Mouse (Mus musculus) neural tube, embryonic 11.5 days (tissue): ENCODE measurements around the gene Gm10272. TPM values are rescaled to one million over a fixed set of nuclear protein-coding genes. Genes with fewer than 3 reads are reported as not detected.
"Not testable (repeated sequence)": the region's sequence is repeated elsewhere in the genome, so short reads cannot be mapped to it uniquely, and the experiment has no call there.

Experiments
- ATAC-seq: fragments of 200-750 bp; cut with Nextera tagmentation; 2 replicates; pipeline ENCODE4 v1.8.0; 2017; ENCODE audit warnings: moderate number of reproducible peaks, mild to moderate bottlenecking, moderate TSS enrichment, moderate library complexity; ENCODE audit not compliant: insufficient read depth, low FRiP score, low TSS enrichment
- DNase-seq: peaks from one replicate; pipeline ENCODE4 v3.0.0-alpha.2; 2015; ENCODE audit warnings: low spot score
- H3K27ac ChIP-seq: fragments of 300-500 bp; sonication (generic); 2 replicates; pipeline ENCODE4 v1.5.1; 2014; ENCODE audit warnings: low read depth, mild to moderate bottlenecking, low read length
- H3K27me3 ChIP-seq: fragments of 300-500 bp; sonication (generic); 2 replicates; pipeline ENCODE4 v1.6.1; 2014; ENCODE audit warnings: mild to moderate bottlenecking, low read length, mixed read lengths; ENCODE audit not compliant: control insufficient read depth, insufficient read depth
- H3K36me3 ChIP-seq: fragments of 300-500 bp; sonication (generic); 2 replicates; pipeline ENCODE4 v1.6.1; 2014; ENCODE audit warnings: mild to moderate bottlenecking, low read length, moderate library complexity, mixed read lengths; ENCODE audit not compliant: control insufficient read depth, insufficient read depth
- H3K4me1 ChIP-seq: fragments of 300-500 bp; sonication (generic); 2 replicates; pipeline ENCODE4 v1.6.1; 2014; ENCODE audit warnings: low read length, mixed read lengths; ENCODE audit not compliant: control insufficient read depth, insufficient read depth
- H3K4me2 ChIP-seq: fragments of 300-500 bp; sonication (generic); 2 replicates; pipeline ENCODE4 v1.6.1; 2014; ENCODE audit warnings: low read depth, mild to moderate bottlenecking, moderate library complexity
- H3K4me3 ChIP-seq: fragments of 300-500 bp; sonication (generic); 2 replicates; pipeline ENCODE4 v1.5.1; 2014; ENCODE audit warnings: low read depth, low read length
- H3K9ac ChIP-seq: fragments of 300-500 bp; sonication (generic); 2 replicates; pipeline ENCODE4 v1.6.1; 2014; ENCODE audit warnings: mild to moderate bottlenecking, low read length
- H3K9me3 ChIP-seq: fragments of 300-500 bp; sonication (generic); 2 replicates; pipeline ENCODE4 v1.6.1; 2016; ENCODE audit warnings: low read length; ENCODE audit not compliant: control insufficient read depth
- WGBS: fragments of 180-500 bp; shearing (Covaris S2); extraction: QIAGEN DNeasy Blood & Tissue Kit; methylation state at CpG from one replicate; pipeline ENCODE4 v1.1.7; 2014; 5-methylcytosine and 5-hydroxymethylcytosine counted together
- polyA plus RNA-seq: library from polyadenylated mRNA; unstranded; fragments of >200 nt; fragmentation: Nextera tagmentation; extraction: Ambion mirVana; gene quantifications from 2 replicates; pipeline ENCODE4 v1.2.1, GENCODE M21; 2014

Gene Gm10272
- polyA plus RNA-seq, 1 experiment from 2014 or later = not detected

DNA sequence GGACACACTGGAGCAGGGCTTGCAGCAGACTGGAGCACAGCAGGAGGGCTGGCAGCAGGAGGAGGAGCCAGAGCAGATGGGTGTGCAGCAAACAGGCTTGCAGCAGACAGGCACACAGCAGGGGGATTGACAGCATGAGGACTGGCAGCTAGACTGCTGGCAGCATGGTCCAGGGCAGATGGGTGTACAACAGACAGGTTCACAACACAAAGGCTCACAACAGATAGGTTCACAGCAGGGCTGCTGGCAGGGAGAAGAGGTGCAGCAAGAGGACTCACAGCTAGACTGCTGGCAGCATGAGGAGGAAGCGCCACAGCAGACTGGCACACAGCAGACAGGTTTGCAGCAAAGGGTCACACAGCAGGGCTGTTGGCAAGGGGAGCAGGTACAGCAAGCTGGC, 44.3 kb downstream of the Gm10272 start:
- not testable (repeated sequence) for H3K36me3 ChIP-seq, DNase-seq, H3K4me2 ChIP-seq, H3K9me3 ChIP-seq, H3K4me1 ChIP-seq, ATAC-seq, H3K27me3 ChIP-seq, H3K4me3 ChIP-seq, H3K9ac ChIP-seq, H3K27ac ChIP-seq
- WGBS = 79% methylated on average over 1 of the region's 1 CpGs

DNA sequence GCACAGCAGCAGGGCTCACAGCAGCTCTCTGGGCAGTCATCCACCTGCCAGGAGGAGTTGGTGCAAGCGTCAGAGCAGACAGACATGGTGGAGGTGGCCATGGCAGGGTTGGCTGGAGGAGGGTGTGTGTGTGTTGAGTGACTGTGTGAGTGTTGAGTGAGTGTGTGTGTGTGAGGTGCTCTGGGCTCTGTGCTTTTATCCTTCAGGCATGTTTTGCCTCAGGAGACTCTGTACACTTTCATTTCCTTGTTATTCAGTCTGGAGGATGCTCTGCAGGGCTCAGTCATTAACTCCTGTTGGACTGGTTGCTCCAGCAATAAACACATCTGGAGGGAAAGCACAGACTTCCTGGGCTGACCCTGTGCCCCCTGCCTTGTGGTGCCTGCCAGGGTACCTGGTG, 44.8 kb downstream of the Gm10272 start, which contains the start of gene Gm9736:
Gm9736 (minus strand) TSS at position 101 of the 400 bp plus-strand sequence.
- not testable (repeated sequence) for H3K9ac ChIP-seq, H3K4me1 ChIP-seq, ATAC-seq, H3K4me3 ChIP-seq, H3K27ac ChIP-seq, H3K4me2 ChIP-seq, H3K36me3 ChIP-seq, DNase-seq, H3K9me3 ChIP-seq, H3K27me3 ChIP-seq
- 75% methylated on average over 1 of the region's 1 CpGs for WGBS

DNA sequence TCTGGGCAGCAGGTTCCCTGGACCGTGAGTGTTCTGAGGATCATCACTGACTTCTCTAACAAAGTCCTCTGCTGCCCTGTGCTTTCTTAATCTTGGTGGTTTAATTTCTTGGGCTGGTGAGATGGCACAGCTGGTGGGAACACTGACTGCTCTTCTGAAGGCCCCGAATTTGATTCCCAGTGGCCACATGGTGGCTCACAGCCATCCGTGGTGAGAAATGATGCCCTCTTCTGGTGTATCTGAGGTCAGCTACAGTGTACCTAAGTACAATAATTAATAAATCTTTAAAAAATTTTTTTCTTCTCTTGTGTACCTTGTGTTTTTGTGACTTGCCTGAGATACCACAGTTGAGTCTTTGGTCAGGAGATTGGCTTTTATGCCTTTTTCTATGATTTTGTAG, 45.9 kb downstream of the Gm10272 start:
- not testable (repeated sequence) for H3K27me3 ChIP-seq, H3K4me1 ChIP-seq, ATAC-seq, H3K36me3 ChIP-seq, H3K4me2 ChIP-seq, H3K27ac ChIP-seq, DNase-seq, H3K4me3 ChIP-seq, H3K9me3 ChIP-seq, H3K9ac ChIP-seq
- WGBS = 53% methylated on average over 3 of the region's 3 CpGs

DNA sequence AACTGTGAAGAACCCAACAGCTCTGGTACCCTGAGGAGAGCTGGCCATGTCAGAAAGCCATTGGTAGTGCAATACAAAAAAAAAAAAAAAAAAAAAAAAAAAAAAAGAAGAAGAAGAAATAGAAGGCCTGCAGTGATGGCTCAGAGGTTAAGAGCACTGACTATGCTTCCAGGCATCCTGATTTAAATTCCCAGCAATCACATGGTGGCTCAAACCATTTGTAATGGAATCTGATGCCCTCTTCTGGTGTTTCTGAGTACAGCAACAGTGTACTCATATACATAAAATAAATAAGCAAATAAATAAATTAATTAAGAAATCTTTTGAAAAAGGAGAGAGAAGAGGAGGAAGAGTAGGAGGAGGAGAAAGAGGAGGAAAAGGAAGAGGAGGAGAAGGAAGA, 47.0 kb downstream of the Gm10272 start:
- H3K9me3 ChIP-seq = no peaks in the 10 kb centered on the region
- H3K4me1 ChIP-seq = no peaks in the 10 kb centered on the region
- no peak overlapping the region for H3K9ac ChIP-seq
- no peak for ATAC-seq
- no peaks in the 10 kb centered on the region for H3K36me3 ChIP-seq
- H3K4me3 ChIP-seq = no peak overlapping the region
- H3K27ac ChIP-seq = no peak overlapping the region
- DNase-seq = no peak
- no peak overlapping the region for H3K4me2 ChIP-seq
- H3K27me3 ChIP-seq = no peaks in the 10 kb centered on the region

Other genes starting within 250 kb of the Gm10272 start
- 45.7 and 49.0 TPM in 2 replicates for gene Fam207a, start 190.8 kb upstream of the Gm10272 start, polyA plus RNA-seq
- 1.5 TPM in 2 replicates for gene Itgb2, start 176.4 kb upstream of the Gm10272 start, polyA plus RNA-seq
- gene Pttg1ip, start 124.9 kb upstream of the Gm10272 start, polyA plus RNA-seq = 71.4 and 72.1 TPM in 2 replicates
- gene Sumo3, start 100.5 kb upstream of the Gm10272 start, polyA plus RNA-seq = 334 and 346 TPM in 2 replicates
- gene Gm49325, start 100.4 kb upstream of the Gm10272 start, polyA plus RNA-seq = 1.4 and 4.8 TPM in 2 replicates
- 65.9 and 66.0 TPM in 2 replicates for gene Ube2g2, start 84.4 kb upstream of the Gm10272 start, polyA plus RNA-seq
- gene Tspear, start 20.1 kb upstream of the Gm10272 start, polyA plus RNA-seq = 0.92 and 1.0 TPM in 2 replicates
- not detected in 2 replicates for gene Gm19402, start 15.9 kb upstream of the Gm10272 start, polyA plus RNA-seq
- not detected in 2 replicates for gene Gm9508, start 9.4 kb upstream of the Gm10272 start, polyA plus RNA-seq
- gene Gm10024, start 4.8 kb downstream of the Gm10272 start, polyA plus RNA-seq = not detected in 2 replicates
- not detected in 2 replicates for gene Gm10142, start 9.2 kb downstream of the Gm10272 start, polyA plus RNA-seq
- not detected in 2 replicates for gene Krtap12-1, start 14.0 kb downstream of the Gm10272 start, polyA plus RNA-seq
- gene Gm10100, start 19.9 kb downstream of the Gm10272 start, polyA plus RNA-seq = not detected in 2 replicates
- gene Gm18596, start 36.0 kb downstream of the Gm10272 start, polyA plus RNA-seq = not detected in 2 replicates
- not detected in 2 replicates for gene Gm9736, start 44.7 kb downstream of the Gm10272 start, polyA plus RNA-seq
- gene Gm3233, start 53.1 kb downstream of the Gm10272 start, polyA plus RNA-seq = not detected in 2 replicates
- gene Gm3238, start 64.7 kb downstream of the Gm10272 start, polyA plus RNA-seq = not detected in 2 replicates
- not detected in 2 replicates for gene Gm7138, start 70.3 kb downstream of the Gm10272 start, polyA plus RNA-seq
- not detected in 2 replicates for gene Gm3250, start 75.9 kb downstream of the Gm10272 start, polyA plus RNA-seq
- gene Gm7137, start 81.6 kb downstream of the Gm10272 start, polyA plus RNA-seq = not detected in 2 replicates
- gene Gm9639, start 88.5 kb downstream of the Gm10272 start, polyA plus RNA-seq = not detected in 2 replicates
- not detected in 2 replicates for gene Gm19668, start 92.5 kb downstream of the Gm10272 start, polyA plus RNA-seq
- not detected in 2 replicates for gene Gm9507, start 105.2 kb downstream of the Gm10272 start, polyA plus RNA-seq
- gene Gm2696, start 108.1 kb downstream of the Gm10272 start, polyA plus RNA-seq = not detected in 2 replicates
- gene Krtap10-4, start 120.5 kb downstream of the Gm10272 start, polyA plus RNA-seq = not detected in 2 replicates
- not detected in 2 replicates for gene Krtap10-10, start 129.3 kb downstream of the Gm10272 start, polyA plus RNA-seq
- gene Gm36176, start 140.2 kb downstream of the Gm10272 start, polyA plus RNA-seq = not detected in 2 replicates
- not detected in 2 replicates for gene Gm10318, start 146.2 kb downstream of the Gm10272 start, polyA plus RNA-seq
- gene Gm3285, start 155.3 kb downstream of the Gm10272 start, polyA plus RNA-seq = not detected in 2 replicates
- 4.3 and 4.8 TPM in 2 replicates for gene Lrrc3, start 195.9 kb downstream of the Gm10272 start, polyA plus RNA-seq